In the genomic region with DNA sequence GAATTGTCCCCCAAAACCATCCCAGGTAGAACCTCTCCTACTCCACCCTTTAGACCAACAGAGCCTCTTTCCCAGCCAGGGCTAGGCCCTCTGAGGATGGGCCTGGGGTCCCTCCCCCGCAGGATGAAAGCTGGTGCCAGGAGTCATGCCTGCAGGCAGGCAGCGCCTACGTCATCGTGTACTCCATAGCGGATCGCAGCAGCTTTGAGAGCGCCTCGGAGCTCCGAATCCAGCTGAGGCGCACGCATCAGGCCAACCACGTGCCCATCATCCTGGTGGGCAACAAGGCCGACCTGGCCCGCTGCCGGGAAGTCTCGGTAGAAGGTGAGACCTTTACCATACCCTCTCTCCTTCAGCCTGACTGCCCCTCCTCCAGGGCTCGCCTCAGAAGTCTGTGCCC, we compare ENCODE assay signal across 12 mouse cellular contexts. TPM values are rescaled to one million over a fixed set of nuclear protein-coding genes. Genes with fewer than 3 reads are reported as not detected.
A peak's percentile ranks its signal among the peaks of the same experiment; 100 is the strongest.
DNase-seq lines count a peak whose midpoint lies in the region; ATAC-seq lines count a peak whose summit lies in the region.
"Had no signal": no experiment of that assay in that cellular context is flagged by ENCODE, and none has a peak within 500 bp of the region (broad histone marks: within the 10 kb centered on the region; RNA-seq: fewer than 3 reads in every experiment).

No protein-coding gene starts in this region.

- peaks cover 8% of the 10 kb centered on the region for H3K4me1 ChIP-seq in forebrain, embryonic 10.5 days
- no peaks in the 10 kb centered on the region for H3K4me1 ChIP-seq in forebrain, embryonic 11.5 days (replicated peaks; ENCODE audit: control insufficient read depth, insufficient read depth, low read length)
- H3K4me1 ChIP-seq in lung, embryonic 16.5 days (replicated peaks; ENCODE audit: control insufficient read depth, insufficient read depth, low read length): peaks cover 20% of the 10 kb centered on the region
- H3K4me1 ChIP-seq in hindbrain, embryonic 13.5 days (replicated peaks): peaks cover 4% of the 10 kb centered on the region; the same call in 1 of the 2 replicates
- H3K4me1 ChIP-seq in stomach, embryonic 14.5 days (ENCODE audit: control insufficient read depth, insufficient read depth, low read length): peaks cover 35% of the 10 kb centered on the region

- H3K9ac ChIP-seq in forebrain, embryonic 11.5 days (ENCODE audit: low read length): no peak overlapping the region
- H3K9ac ChIP-seq in lung, embryonic 16.5 days (ENCODE audit: low read length): 0 out of 2 replicates have a peak overlapping the region, but pooled peaks have one; percentile 6
- peak overlapping the region; percentile 56 for H3K9ac ChIP-seq in hindbrain, embryonic 13.5 days
- no peak overlapping the region for H3K9ac ChIP-seq in stomach, embryonic 14.5 days (replicated peaks; ENCODE audit: low read depth, low read length)

- H3K4me3 ChIP-seq in forebrain, embryonic 10.5 days: no peak overlapping the region
- H3K4me3 ChIP-seq in forebrain, embryonic 11.5 days (ENCODE audit: low read depth, low read length): no peak overlapping the region
- no peak overlapping the region for H3K4me3 ChIP-seq in lung, embryonic 16.5 days (ENCODE audit: low read length)
- no peak overlapping the region for H3K4me3 ChIP-seq in hindbrain, embryonic 13.5 days
- H3K4me3 ChIP-seq in stomach, embryonic 14.5 days (ENCODE audit: low read depth, low read length): no peak overlapping the region
- H3K4me3 ChIP-seq: erythroblast, embryonic 14.5 days had no signal

- no peaks in the 10 kb centered on the region for H3K36me3 ChIP-seq in forebrain, embryonic 10.5 days (replicated peaks)
- no peaks in the 10 kb centered on the region for H3K36me3 ChIP-seq in forebrain, embryonic 11.5 days (ENCODE audit: control insufficient read depth, insufficient read depth, low read length)
- no peaks in the 10 kb centered on the region for H3K36me3 ChIP-seq in lung, embryonic 16.5 days (ENCODE audit: control insufficient read depth, insufficient read depth, low read length)
- no peaks in the 10 kb centered on the region for H3K36me3 ChIP-seq in hindbrain, embryonic 13.5 days
- peaks cover 4% of the 10 kb centered on the region; the same call in 1 of the 2 replicates for H3K36me3 ChIP-seq in stomach, embryonic 14.5 days (ENCODE audit: control insufficient read depth, insufficient read depth, low read length)

- DNase-seq in forebrain, embryonic 10.5 days (ENCODE audit: extremely low spot score, low spot score): no peak
- DNase-seq in forebrain, embryonic 11.5 days (ENCODE audit: low spot score): no peak
- DNase-seq in lung, postnatal 25 days (ENCODE audit: low spot score): no peak
- no peak for DNase-seq in left cerebral cortex, adult 8-10 months (ENCODE audit: low spot score in 2 of 2)

- ATAC-seq in forebrain, embryonic 11.5 days (replicated peaks; ENCODE audit: low FRiP score): no peak
- ATAC-seq in lung, embryonic 16.5 days (ENCODE audit: low read depth): no peak; the same call in 1 of the 2 replicates
- no peak for ATAC-seq in hindbrain, embryonic 13.5 days (ENCODE audit: low FRiP score)
- ATAC-seq in stomach, embryonic 14.5 days (ENCODE audit: insufficient number of reproducible peaks, insufficient read depth, low FRiP score, low read depth): no peak
- no peak for ATAC-seq in erythroblast, adult 5-6 weeks (replicated peaks; ENCODE audit: low FRiP score, poor library complexity, severe bottlenecking)

- 51% methylated on average over 17 of the region's 17 CpGs for WGBS in forebrain, embryonic 10.5 days
- WGBS in forebrain, embryonic 11.5 days: 47% methylated on average over 17 of the region's 17 CpGs
- 23% methylated on average over 17 of the region's 17 CpGs for WGBS in lung, embryonic 16.5 days
- 44% methylated on average over 17 of the region's 17 CpGs for WGBS in hindbrain, embryonic 13.5 days
- WGBS in stomach, embryonic 14.5 days: 30% methylated on average over 17 of the region's 17 CpGs

- 0 out of 2 replicates have a peak overlapping the region, but pooled peaks have one; percentile 6 for H3K27ac ChIP-seq in forebrain, embryonic 10.5 days
- no peak overlapping the region for H3K27ac ChIP-seq in forebrain, embryonic 11.5 days (ENCODE audit: low read depth, low read length)
- H3K27ac ChIP-seq in lung, embryonic 16.5 days (ENCODE audit: low read length): no peak overlapping the region
- no peak overlapping the region for H3K27ac ChIP-seq in hindbrain, embryonic 13.5 days
- H3K27ac ChIP-seq in stomach, embryonic 14.5 days (ENCODE audit: low read length): no peak overlapping the region

- peaks cover 52% of the 10 kb centered on the region for H3K27me3 ChIP-seq in forebrain, embryonic 10.5 days (ENCODE audit: poor library complexity, severe bottlenecking)
- peaks cover 7% of the 10 kb centered on the region for H3K27me3 ChIP-seq in forebrain, embryonic 11.5 days (ENCODE audit: control insufficient read depth, insufficient read depth, low read length)
- peaks cover 6% of the 10 kb centered on the region; the same call in 1 of the 2 replicates for H3K27me3 ChIP-seq in lung, embryonic 16.5 days (ENCODE audit: control insufficient read depth, insufficient read depth, low read depth, low read length)
- H3K27me3 ChIP-seq in hindbrain, embryonic 13.5 days: peaks cover 21% of the 10 kb centered on the region
- H3K27me3 ChIP-seq in stomach, embryonic 14.5 days (ENCODE audit: control insufficient read depth, insufficient read depth, low read length): no peaks in the 10 kb centered on the region; the same call in 1 of the 2 replicates

- no peak overlapping the region for H3K4me2 ChIP-seq in forebrain, embryonic 11.5 days (ENCODE audit: low read depth, low read length, severe bottlenecking)
- peak overlapping the region; percentile 15; the same call in 1 of the 2 replicates for H3K4me2 ChIP-seq in lung, embryonic 16.5 days (ENCODE audit: low read depth, low read length)
- peak overlapping the region; percentile 26 for H3K4me2 ChIP-seq in hindbrain, embryonic 13.5 days
- peak overlapping the region; percentile 20; the same call in 1 of the 2 replicates for H3K4me2 ChIP-seq in stomach, embryonic 14.5 days (replicated peaks; ENCODE audit: low read depth, low read length)

- no peaks in the 10 kb centered on the region for H3K9me3 ChIP-seq in forebrain, embryonic 10.5 days
- H3K9me3 ChIP-seq in forebrain, embryonic 11.5 days (ENCODE audit: control insufficient read depth, low read length): no peaks in the 10 kb centered on the region
- no peaks in the 10 kb centered on the region for H3K9me3 ChIP-seq in lung, embryonic 16.5 days (ENCODE audit: control insufficient read depth, low read length)
- H3K9me3 ChIP-seq in hindbrain, embryonic 13.5 days: no peaks in the 10 kb centered on the region
- H3K9me3 ChIP-seq in stomach, embryonic 14.5 days (ENCODE audit: control insufficient read depth, low read depth, low read length): no peaks in the 10 kb centered on the region

RNA-seq across cellular contexts. Expression of gene Rem1, which starts 6.6 kb away (rescaled TPM):
- polyA plus RNA-seq in forebrain, embryonic 10.5 days (2016; fragmentation: Nextera tagmentation; extraction: Ambion mirVana): 0.16 and 0.18 TPM in 2 replicates
- 0.21 and 0.32 TPM in 2 replicates for polyA plus RNA-seq in forebrain, embryonic 11.5 days (2014; fragmentation: Nextera tagmentation; extraction: Ambion mirVana)
- polyA plus RNA-seq in lung, embryonic 16.5 days (2015; fragmentation: Nextera tagmentation; extraction: Ambion mirVana): 8.4 and 8.6 TPM in 2 replicates
- polyA plus RNA-seq in hindbrain, embryonic 13.5 days (2015; fragmentation: Nextera tagmentation; extraction: Ambion mirVana): 0.30 and 0.57 TPM in 2 replicates
- polyA plus RNA-seq in stomach, embryonic 14.5 days (2014; fragmentation: Nextera tagmentation; extraction: Ambion mirVana): 21.9 and 22.3 TPM in 2 replicates
- 0.77 TPM in 1 of 2 replicates, not detected in the other for total RNA-seq in erythroblast, adult 5-6 weeks (2015; ENCODE audit: low replicate concordance)
- 0.60 TPM in 1 of 2 replicates, not detected in the other for total RNA-seq in erythroblast, adult 5-6 weeks (2017; ENCODE audit: low replicate concordance)
- total RNA-seq in left cerebral cortex, adult 8-10 months (2022): 1 to 10 TPM in 2 of 4 experiments, under 1 TPM in 2; 0.87 to 1.6 (median 1.1) TPM
- polyA plus RNA-seq: erythroblast, embryonic 14.5 days had no signal

RNA-seq across cellular contexts. Expression of gene Defb25, which starts 10.5 kb away (rescaled TPM):
- polyA plus RNA-seq in forebrain, embryonic 10.5 days (2016; fragmentation: Nextera tagmentation; extraction: Ambion mirVana): not detected in 2 replicates
- polyA plus RNA-seq in forebrain, embryonic 11.5 days (2014; fragmentation: Nextera tagmentation; extraction: Ambion mirVana): not detected in 2 replicates
- polyA plus RNA-seq in lung, embryonic 16.5 days (2015; fragmentation: Nextera tagmentation; extraction: Ambion mirVana): 1.2 and 3.7 TPM in 2 replicates
- polyA plus RNA-seq in hindbrain, embryonic 13.5 days (2015; fragmentation: Nextera tagmentation; extraction: Ambion mirVana): not detected in 2 replicates
- polyA plus RNA-seq in stomach, embryonic 14.5 days (2014; fragmentation: Nextera tagmentation; extraction: Ambion mirVana): 3.9 TPM in 1 of 2 replicates, not detected in the other
- total RNA-seq in erythroblast, adult 5-6 weeks (2015; ENCODE audit: low replicate concordance): not detected in 2 replicates
- total RNA-seq in erythroblast, adult 5-6 weeks (2017; ENCODE audit: low replicate concordance): not detected in 2 replicates
- total RNA-seq in left cerebral cortex, adult 8-10 months (2022): not detected
- total RNA-seq: layer of hippocampus, postnatal 14 days; neutrophil, adult 5-6 weeks had no signal
- polyA plus RNA-seq: erythroblast, embryonic 14.5 days had no signal

RNA-seq across cellular contexts. Expression of gene Defb36, which starts 29.2 kb away (rescaled TPM):
- not detected in 2 replicates for polyA plus RNA-seq in forebrain, embryonic 10.5 days (2016; fragmentation: Nextera tagmentation; extraction: Ambion mirVana)
- polyA plus RNA-seq in forebrain, embryonic 11.5 days (2014; fragmentation: Nextera tagmentation; extraction: Ambion mirVana): not detected in 2 replicates
- not detected in 2 replicates for polyA plus RNA-seq in lung, embryonic 16.5 days (2015; fragmentation: Nextera tagmentation; extraction: Ambion mirVana)
- not detected in 2 replicates for polyA plus RNA-seq in hindbrain, embryonic 13.5 days (2015; fragmentation: Nextera tagmentation; extraction: Ambion mirVana)
- not detected in 2 replicates for polyA plus RNA-seq in stomach, embryonic 14.5 days (2014; fragmentation: Nextera tagmentation; extraction: Ambion mirVana)
- total RNA-seq in erythroblast, adult 5-6 weeks (2015; ENCODE audit: low replicate concordance): not detected in 2 replicates
- total RNA-seq in erythroblast, adult 5-6 weeks (2017; ENCODE audit: low replicate concordance): not detected in 2 replicates
- not detected for total RNA-seq in left cerebral cortex, adult 8-10 months (2022)
- total RNA-seq: layer of hippocampus, postnatal 14 days; neutrophil, adult 5-6 weeks had no signal
- polyA plus RNA-seq: C2C12; erythroblast, embryonic 14.5 days had no signal

RNA-seq across cellular contexts. Expression of gene Defb45, which starts 34.1 kb away (rescaled TPM):
- polyA plus RNA-seq in forebrain, embryonic 10.5 days (2016; fragmentation: Nextera tagmentation; extraction: Ambion mirVana): not detected in 2 replicates
- polyA plus RNA-seq in forebrain, embryonic 11.5 days (2014; fragmentation: Nextera tagmentation; extraction: Ambion mirVana): not detected in 2 replicates
- polyA plus RNA-seq in lung, embryonic 16.5 days (2015; fragmentation: Nextera tagmentation; extraction: Ambion mirVana): not detected in 2 replicates
- polyA plus RNA-seq in hindbrain, embryonic 13.5 days (2015; fragmentation: Nextera tagmentation; extraction: Ambion mirVana): not detected in 2 replicates
- polyA plus RNA-seq in stomach, embryonic 14.5 days (2014; fragmentation: Nextera tagmentation; extraction: Ambion mirVana): not detected in 2 replicates
- total RNA-seq in erythroblast, adult 5-6 weeks (2015; ENCODE audit: low replicate concordance): not detected in 2 replicates
- total RNA-seq in erythroblast, adult 5-6 weeks (2017; ENCODE audit: low replicate concordance): not detected in 2 replicates
- total RNA-seq in left cerebral cortex, adult 8-10 months (2022): not detected
- total RNA-seq: layer of hippocampus, postnatal 14 days; neutrophil, adult 5-6 weeks had no signal
- polyA plus RNA-seq: C2C12; erythroblast, embryonic 14.5 days had no signal

RNA-seq across cellular contexts. Expression of gene H13, which starts 35.9 kb away (rescaled TPM):
- polyA plus RNA-seq in forebrain, embryonic 10.5 days (2016; fragmentation: Nextera tagmentation; extraction: Ambion mirVana): 90.7 and 93.2 TPM in 2 replicates
- 110 and 112 TPM in 2 replicates for polyA plus RNA-seq in forebrain, embryonic 11.5 days (2014; fragmentation: Nextera tagmentation; extraction: Ambion mirVana)
- 96.3 and 98.8 TPM in 2 replicates for polyA plus RNA-seq in lung, embryonic 16.5 days (2015; fragmentation: Nextera tagmentation; extraction: Ambion mirVana)
- polyA plus RNA-seq in hindbrain, embryonic 13.5 days (2015; fragmentation: Nextera tagmentation; extraction: Ambion mirVana): 168 and 169 TPM in 2 replicates
- polyA plus RNA-seq in stomach, embryonic 14.5 days (2014; fragmentation: Nextera tagmentation; extraction: Ambion mirVana): 120 and 122 TPM in 2 replicates
- total RNA-seq in erythroblast, adult 5-6 weeks (2015; ENCODE audit: low replicate concordance): 32.9 and 37.4 TPM in 2 replicates
- 13.8 and 20.8 TPM in 2 replicates for total RNA-seq in erythroblast, adult 5-6 weeks (2017; ENCODE audit: low replicate concordance)
- 10 to 100 TPM; 59.6 to 78.5 (median 71.8) TPM for total RNA-seq in left cerebral cortex, adult 8-10 months (2022)

Comparison
In these comparisons a context has a peak if more than half of its experiments do, and no peak if none do; other contexts are left out.
1. H3K9ac ChIP-seq: peak in lung, embryonic 16.5 days (single experiment) and hindbrain, embryonic 13.5 days (single experiment); none in forebrain, embryonic 11.5 days (single experiment) and stomach, embryonic 14.5 days (single experiment).